Mouse (Mus musculus) heart, postnatal 0 days (tissue): ENCODE results near the gene Ptk6.

ENCODE experiments used
- CTCF ChIP-seq: IDR thresholded peaks from 2 replicates; pipeline ENCODE4 v1.5.1; 2016; ENCODE audit warnings: antibody characterized with exemption, control low read depth, low read depth
- EP300 ChIP-seq: IDR thresholded peaks from 2 replicates; pipeline ENCODE4 v1.6.1; 2016; ENCODE audit warnings: antibody characterized with exemption, low read depth

DNA sequence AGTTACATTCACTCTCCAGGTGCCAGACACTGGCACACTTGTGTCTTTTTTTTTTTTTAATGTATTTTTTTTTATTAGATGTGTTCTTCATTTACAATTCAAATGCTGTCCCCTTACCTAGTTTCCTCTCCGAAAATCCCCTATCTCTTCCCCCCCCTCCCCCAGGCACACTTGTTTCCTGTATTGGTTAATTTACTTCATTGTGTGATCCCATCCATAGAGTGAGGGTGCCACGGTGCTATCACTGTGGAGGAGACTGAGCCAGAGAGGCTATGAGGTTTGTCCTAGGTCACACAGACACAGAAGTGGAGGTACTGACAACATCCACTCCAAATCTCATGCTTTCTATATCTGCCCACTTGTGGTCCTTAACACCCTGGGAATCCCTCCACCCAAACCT lies 36.3 kb upstream of the Ptk6 start:
- TF ChIP-seq EP300 (no peak), CTCF (no peak)
